Mouse (Mus musculus) adrenal gland, postnatal 4 days (tissue): ENCODE results near the gene Slc25a18. TPM values are rescaled to one million over a fixed set of nuclear protein-coding genes. Genes with fewer than 3 reads are reported as not detected.

Experiments
- DNase-seq, 2 experiments: peaks; one replicate each; pipeline ENCODE4 v3.0.0; 2021 to 2022; ENCODE audit warnings: low spot score in 2 of 2, mixed read lengths in 2 of 2
- long read RNA-seq, 2 experiments: library from polyadenylated mRNA; stranded (forward); transcript quantifications; one replicate each; pipeline ENCODE4 v2.0.0; 2021
- total RNA-seq, 2 experiments: library from RNA; stranded (reverse); gene quantifications; 2 replicates each; pipeline ENCODE4 v1.2.3; 2021

The Slc25a18 gene
- total RNA-seq, result 1 to 10 TPM; 1.8 to 2.1 TPM
- long read RNA-seq, experiment 1, partial matches to known transcripts, result 0 of 1 reads
- long read RNA-seq, experiment 1, other reads (novel, unspliced or antisense), result 1 of 1 reads
- long read RNA-seq, experiment 2, partial matches to known transcripts, result 0 of 6 reads
- long read RNA-seq, experiment 2, other reads (novel, unspliced or antisense), result 6 of 6 reads

DNA sequence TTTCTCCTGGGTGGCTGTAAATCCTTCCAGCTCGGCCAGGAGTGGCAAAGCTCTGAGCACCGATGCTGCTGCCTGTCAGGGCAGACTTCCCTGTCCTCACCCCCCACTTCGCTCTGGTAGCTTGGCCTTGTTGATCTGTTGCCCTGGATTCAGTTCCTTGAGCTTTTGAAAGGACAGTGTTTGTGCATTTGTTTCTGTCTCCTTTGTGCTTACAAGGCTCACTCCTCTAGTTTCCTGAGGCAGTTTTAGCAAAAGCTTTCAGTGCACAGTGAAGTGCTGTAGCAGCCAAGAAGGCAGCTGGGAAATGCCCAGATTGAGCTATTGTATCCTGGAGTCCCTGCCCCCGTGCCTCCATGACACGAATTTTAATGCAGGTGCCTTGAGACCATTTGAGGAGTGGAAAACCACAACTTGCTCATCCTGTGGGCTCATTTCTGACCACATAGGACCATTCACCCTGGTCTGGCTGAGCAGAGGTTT lies at the start of gene Slc25a18:
Gene Slc25a18 (plus strand): TSS at position 430 of the 480 bp plus-strand sequence.
- no peak for DNase-seq

DNA sequence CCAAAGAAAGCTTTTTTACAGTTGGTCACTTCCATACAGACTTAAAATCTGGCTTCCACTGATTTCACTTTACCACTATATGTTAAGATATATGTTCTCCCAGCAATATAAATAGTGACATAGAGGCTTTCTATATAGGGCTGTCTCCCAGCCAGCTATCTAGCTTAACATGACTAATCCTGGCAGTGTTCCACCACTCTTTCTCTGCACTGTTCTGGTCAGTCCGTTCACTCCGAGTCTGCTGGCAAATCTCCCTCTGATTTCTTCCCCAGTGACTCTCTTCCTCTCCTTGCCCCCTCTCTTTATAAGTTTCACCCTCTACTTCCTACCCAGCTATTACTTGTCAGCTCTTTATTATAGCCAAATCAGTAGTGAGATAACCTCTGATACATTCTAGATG lies 47.4 kb upstream of the Slc25a18 start:
- no peak for DNase-seq

DNA sequence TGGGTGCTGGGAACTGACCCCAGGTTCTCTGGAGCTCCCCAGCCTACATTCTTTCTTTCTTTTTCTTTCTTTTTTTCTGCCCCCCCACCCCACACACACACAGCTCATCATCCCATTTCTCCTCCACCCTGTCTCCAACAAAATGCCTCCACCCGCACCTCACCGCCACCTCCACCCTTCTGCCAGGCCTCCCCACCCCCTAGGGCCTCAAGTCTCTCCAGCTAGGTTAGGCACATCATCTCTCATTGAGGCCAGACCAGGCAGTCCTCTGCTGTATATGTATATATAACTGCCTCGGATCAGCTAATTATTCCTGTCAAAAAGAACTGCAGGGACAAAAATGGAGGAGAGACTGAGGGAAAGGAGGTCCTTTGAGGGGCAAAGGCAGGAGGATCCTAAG lies 37.4 kb upstream of the Slc25a18 start:
- no peak for DNase-seq

GRCm38 (mm10) chr6:120736566-120736965 lies 36.8 kb upstream of the Slc25a18 start:
- no peak for DNase-seq

DNA sequence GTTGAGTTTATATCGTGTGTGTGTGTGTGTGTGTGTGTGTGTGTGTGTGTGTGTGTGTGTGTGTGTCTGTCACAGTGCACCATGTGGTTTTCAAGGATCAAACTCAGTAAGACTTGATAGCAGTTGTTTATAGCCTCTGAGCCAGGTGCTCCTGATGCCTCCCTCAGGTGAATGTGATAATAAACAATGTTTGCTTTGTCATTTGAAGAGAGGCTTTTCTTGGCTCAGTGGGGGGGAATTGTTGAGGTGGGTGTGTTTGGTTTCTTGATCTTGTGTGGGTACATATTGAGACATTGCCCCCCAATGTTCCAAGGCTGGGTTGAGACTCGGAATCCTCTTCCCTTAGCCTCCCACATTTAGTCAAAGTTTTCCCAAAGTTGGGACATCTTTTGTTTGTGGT lies 30.2 kb upstream of the Slc25a18 start:
- no peak for DNase-seq

DNA sequence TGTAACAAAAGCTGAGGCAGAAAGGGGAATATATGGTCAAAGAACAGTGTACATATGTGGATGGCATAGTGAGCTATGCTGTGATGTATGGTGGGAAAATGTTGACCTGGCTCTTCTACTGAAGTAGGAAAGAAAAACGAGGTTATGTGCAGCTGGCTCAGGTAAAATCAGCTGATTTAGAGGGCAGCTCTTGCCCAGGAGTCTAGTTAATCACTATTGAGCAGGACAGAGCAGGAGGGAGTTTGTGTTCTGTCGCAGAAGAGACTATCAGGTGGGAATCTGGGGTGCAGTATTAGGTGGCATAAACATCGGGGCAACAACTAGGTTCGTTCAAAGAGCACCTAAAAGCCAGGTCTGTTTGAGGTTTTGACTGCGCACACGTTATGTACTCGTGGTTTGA lies 29.1 kb upstream of the Slc25a18 start:
- DNase-seq, result no peak

- no peak for DNase-seq
These were observed 27.0 kb upstream of the Slc25a18 start for GRCm38 (mm10) chr6:120746416-120746815.

DNA sequence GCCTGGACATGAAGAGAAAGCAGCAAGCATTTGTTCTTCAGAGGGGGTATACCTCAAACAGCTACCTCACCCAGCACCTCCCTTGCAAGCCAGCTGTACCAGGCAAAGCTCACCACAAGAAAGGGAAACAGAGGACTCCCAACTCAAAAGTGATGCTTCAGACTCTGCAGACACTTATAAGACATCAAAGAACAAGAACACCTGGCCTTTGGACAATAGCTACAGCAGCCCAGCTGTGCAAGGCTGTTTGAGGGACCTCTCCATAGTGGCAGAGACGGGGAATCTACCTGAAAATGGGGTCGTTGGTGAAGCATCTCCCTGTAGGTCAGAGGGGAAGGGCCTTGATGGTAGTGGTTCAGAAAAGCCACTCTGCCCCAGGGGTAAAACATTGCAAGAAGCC lies 12.2 kb upstream of the Slc25a18 start:
- DNase-seq, result no peak

- no peak for DNase-seq
These were observed 3.4 kb upstream of the Slc25a18 start for GRCm38 (mm10) chr6:120769972-120770371.

GRCm38 (mm10) chr6:120771366-120771765 lies 2.0 kb upstream of the Slc25a18 start:
- no peak for DNase-seq

DNA sequence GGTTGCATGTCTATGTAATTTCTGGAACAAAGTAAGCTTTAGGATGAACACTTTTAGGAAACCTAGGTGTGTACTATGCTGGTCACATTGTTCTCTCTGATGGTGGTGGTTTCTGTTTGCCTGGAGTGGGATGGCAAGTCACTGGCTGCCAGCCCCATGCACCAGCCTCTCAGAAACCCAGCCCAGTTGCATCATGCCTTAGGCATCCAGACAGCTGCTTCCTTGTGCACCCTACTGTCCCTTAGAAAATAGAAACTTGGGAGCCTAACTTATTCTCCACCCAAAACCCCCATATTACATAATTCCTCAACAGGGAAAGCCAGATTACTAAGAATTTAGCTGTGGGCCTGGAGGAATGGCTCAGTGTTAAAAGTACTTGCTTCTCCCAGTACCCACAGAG lies 1.4 kb upstream of the Slc25a18 start:
- no peak for DNase-seq

GRCm38 (mm10) chr6:120773763-120774162 lies 385 bp downstream of the Slc25a18 start:
- DNase-seq, result no peak

DNA sequence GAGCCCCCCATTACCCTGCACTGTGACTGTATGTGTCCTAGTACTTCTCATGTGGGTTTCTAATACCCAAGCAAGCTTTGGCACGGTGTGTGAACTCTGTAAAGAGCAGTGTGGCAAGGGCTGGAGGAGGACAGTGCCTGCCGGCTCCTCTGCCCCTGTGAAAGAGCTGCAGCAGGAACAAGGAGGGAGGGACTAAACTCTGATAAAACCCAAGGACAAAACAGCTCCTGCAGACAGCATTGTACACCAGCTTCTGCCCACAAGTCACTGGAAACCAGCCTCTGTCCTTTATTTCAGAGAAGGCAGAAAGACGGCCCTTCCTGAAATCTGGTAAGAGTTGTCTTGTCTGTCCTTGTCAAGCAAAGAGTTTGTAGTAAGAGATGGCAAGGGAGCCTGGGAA lies 2.9 kb downstream of the Slc25a18 start:
- no peak for DNase-seq

- no peak for DNase-seq
These were observed 4.2 kb downstream of the Slc25a18 start for GRCm38 (mm10) chr6:120777533-120777932.

DNA sequence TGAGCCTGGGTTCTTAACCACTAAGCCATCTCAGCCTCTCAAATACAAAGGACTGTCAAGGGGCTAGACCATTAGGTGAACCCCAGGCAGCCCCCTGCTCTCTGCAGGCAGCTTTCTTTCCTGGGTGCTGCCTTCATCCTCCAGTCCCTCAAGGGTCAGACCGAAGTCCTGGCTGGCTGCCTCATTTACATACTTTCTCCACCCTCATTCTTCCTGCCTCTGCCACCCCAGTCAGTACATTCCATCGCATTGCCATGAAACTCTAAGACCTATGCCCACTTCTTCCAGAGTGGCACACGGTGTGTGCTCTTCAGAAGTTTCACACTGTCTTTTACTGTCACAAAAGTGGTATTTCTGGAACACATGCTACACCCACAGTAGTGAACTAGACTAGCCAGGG lies 4.8 kb downstream of the Slc25a18 start:
- DNase-seq, result no peak

- no peak for DNase-seq
These were observed 9.6 kb downstream of the Slc25a18 start for GRCm38 (mm10) chr6:120782948-120783347.

GRCm38 (mm10) chr6:120784351-120784750 lies 11.0 kb downstream of the Slc25a18 start:
- DNase-seq, result no peak

DNA sequence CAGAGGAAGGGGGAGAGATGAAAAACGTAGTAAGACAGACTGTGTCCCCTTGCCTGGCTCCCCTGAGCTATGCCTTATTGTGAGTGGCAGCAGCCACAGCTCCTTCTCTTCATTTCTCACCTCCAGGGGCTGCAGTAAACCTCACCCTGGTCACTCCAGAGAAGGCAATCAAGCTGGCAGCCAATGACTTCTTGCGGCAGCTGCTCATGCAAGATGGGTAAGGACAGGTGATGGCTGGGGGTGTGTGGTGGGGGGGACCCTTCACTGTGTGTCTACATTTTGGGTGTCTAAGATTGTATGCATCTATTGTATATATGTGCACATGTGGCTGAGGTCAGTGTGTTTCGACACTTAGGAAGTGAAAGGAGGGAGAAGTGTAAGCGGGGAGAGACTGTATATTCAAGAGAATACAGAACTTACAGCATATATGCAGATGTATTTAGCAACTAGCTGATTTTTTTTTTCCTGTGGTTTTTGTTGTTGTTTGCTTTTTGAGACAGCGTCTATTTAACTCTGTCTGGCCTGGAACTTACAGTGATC lies 14.8 kb downstream of the Slc25a18 start:
- DNase-seq, result no peak

- no peak for DNase-seq
These were observed 15.5 kb downstream of the Slc25a18 start for GRCm38 (mm10) chr6:120788904-120789303.

DNA sequence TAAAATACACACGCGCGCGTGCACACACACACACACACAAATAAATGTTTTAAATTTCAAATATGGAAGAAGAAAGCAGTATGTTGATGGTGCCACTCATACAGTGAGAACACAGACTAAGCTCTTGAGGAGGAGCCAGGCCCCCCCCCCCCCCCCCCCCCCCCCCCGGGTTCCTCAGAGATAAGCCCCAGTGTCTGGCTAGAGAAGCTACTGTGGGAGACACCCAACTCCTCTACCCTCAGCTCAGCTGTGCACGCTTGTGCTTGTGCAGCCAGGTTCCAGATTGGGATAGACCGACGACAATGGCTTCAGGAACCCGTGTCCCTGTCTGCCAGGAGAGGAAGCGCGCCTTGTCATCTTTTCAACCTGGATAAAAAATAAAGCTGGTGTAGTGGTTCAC lies 16.8 kb downstream of the Slc25a18 start:
- no peak for DNase-seq

DNA sequence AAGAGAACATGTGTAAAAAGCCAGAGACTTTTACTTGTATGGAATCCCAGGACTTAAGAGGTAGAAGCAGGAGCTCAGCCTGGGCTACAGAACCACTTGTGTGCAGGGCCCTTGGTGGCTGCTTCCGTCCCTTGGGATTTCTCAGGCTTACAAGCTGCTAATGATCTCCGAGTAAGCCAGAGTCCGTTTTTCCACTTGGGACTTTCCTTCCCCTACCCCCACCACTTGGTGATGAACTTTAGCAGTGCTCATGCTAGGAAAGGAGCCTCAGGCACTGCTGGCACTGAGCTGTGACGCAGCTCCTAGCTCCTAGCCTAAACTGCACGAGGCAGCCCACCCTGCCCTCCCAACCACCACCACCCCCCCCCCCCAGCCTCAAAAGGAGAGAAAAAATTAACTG lies 17.3 kb downstream of the Slc25a18 start:
- DNase-seq, result no peak

DNA sequence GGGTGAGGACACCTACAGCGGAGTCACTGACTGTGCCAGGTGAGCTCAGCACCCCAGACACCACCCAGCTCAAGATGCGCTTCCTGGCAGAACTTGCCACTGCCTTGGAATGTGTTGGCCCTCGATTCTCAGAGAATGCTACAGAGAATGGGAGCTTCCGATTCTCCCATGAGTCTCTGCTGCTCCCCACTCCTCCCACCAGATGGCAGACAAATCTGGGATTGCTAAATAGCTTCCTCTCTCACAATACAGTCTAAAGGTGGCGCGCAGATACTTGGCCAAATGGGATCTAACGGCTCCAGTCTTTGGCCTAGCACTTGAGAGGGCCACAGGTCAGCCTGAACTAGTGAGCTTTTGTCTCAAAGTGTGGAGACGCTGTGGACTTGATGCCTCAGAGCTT lies 19.6 kb downstream of the Slc25a18 start:
- no peak for DNase-seq

DNA sequence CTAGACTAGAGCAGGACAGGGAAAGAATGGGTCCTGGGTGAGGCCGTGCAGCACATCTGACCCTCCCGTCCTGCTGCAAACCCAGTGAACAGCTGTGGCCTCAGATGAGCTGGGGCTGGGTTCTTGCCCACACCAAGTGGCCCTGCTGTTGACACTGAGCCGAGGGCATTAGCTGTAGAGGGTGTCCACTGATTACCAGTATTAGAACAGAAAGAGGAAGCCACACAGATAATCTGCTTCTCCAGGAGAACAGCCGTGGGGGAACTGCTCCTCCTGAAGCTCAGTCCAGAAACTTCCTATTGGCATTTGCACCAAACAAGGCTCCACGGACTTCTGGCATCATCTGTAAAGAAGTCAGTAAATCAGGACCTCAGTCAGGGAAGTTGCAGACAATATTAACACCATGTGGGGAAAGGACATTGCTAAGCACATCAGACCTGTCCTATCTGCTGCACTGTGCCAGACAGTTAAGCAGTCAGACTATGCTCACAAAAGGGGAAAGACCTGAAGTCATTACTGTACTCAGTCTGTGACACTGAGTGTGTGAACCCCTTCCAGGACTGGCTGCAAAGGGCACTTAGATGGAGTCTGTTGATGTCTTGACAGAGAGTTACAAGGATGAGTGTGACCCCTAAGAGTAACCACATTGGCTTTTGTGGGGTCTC lies 22.2 kb downstream of the Slc25a18 start:
- DNase-seq, result no peak
